Mouse (Mus musculus) myocyte (in vitro differentiated cells): ENCODE results near the gene Pih1d1.

ENCODE experiments used
- CEBPB ChIP-seq: IDR thresholded peaks from 2 replicates; pipeline ENCODE4 v1.6.1; 2011; ENCODE audit warnings: mild to moderate bottlenecking, moderate library complexity; ENCODE audit not compliant: poor library complexity, insufficient read depth, severe bottlenecking
- E2F4 ChIP-seq: IDR thresholded peaks from one replicate; pipeline ENCODE4 v1.6.1; 2011; ENCODE audit warnings: mild to moderate bottlenecking, control low read depth, moderate library complexity; ENCODE audit not compliant: insufficient read depth
- MAX ChIP-seq: IDR thresholded peaks from one replicate; pipeline ENCODE4 v1.6.1; 2011; ENCODE audit warnings: low read depth, mild to moderate bottlenecking, control low read depth
- MYOD1 ChIP-seq, 3 experiments: IDR thresholded peaks; one replicate each; pipeline ENCODE4 v1.6.1; 2011; ENCODE audit warnings: control low read depth in 2 of 3, low read depth in 2 of 3, mild to moderate bottlenecking in 2 of 3, moderate library complexity in 1 of 3; ENCODE audit not compliant: insufficient read length in 2 of 3, control insufficient read depth in 1 of 3
- MYOG ChIP-seq, 3 experiments: IDR thresholded peaks; one replicate each; pipeline ENCODE4 v1.6.1; 2011; ENCODE audit warnings: control low read depth in 2 of 3, low read depth in 2 of 3, mild to moderate bottlenecking in 2 of 3; ENCODE audit not compliant: insufficient read length in 2 of 3, control insufficient read depth in 1 of 3, insufficient read depth in 1 of 3
- POLR2A ChIP-seq: IDR thresholded peaks from one replicate; pipeline ENCODE4 v1.6.1; 2011; ENCODE audit warnings: low read depth, mild to moderate bottlenecking, control low read depth, moderate library complexity; ENCODE audit not compliant: insufficient read length
- POLR2AphosphoS2 ChIP-seq: IDR thresholded peaks from one replicate; pipeline ENCODE4 v1.6.1; 2011; ENCODE audit warnings: low read depth, control low read depth; ENCODE audit not compliant: insufficient read length
- REST ChIP-seq: IDR thresholded peaks from one replicate; pipeline ENCODE4 v1.6.1; 2011; ENCODE audit warnings: mild to moderate bottlenecking, control low read depth, moderate library complexity; ENCODE audit not compliant: insufficient read depth, insufficient read length
- SRF ChIP-seq: IDR thresholded peaks from one replicate; pipeline ENCODE4 v1.6.1; 2011; ENCODE audit warnings: low read depth; ENCODE audit not compliant: control insufficient read depth, insufficient read length
- TCF12 ChIP-seq: IDR thresholded peaks from one replicate; pipeline ENCODE4 v1.6.1; 2011; ENCODE audit warnings: mild to moderate bottlenecking, control low read depth; ENCODE audit not compliant: poor library complexity, insufficient read depth, severe bottlenecking
- TCF3 ChIP-seq: IDR thresholded peaks from one replicate; pipeline ENCODE4 v1.6.1; 2011; ENCODE audit warnings: low read depth, control low read depth; ENCODE audit not compliant: insufficient read length
- USF1 ChIP-seq: IDR thresholded peaks from one replicate; pipeline ENCODE4 v1.6.1; 2011; ENCODE audit warnings: low read depth, mild to moderate bottlenecking, control low read depth, moderate library complexity

DNA sequence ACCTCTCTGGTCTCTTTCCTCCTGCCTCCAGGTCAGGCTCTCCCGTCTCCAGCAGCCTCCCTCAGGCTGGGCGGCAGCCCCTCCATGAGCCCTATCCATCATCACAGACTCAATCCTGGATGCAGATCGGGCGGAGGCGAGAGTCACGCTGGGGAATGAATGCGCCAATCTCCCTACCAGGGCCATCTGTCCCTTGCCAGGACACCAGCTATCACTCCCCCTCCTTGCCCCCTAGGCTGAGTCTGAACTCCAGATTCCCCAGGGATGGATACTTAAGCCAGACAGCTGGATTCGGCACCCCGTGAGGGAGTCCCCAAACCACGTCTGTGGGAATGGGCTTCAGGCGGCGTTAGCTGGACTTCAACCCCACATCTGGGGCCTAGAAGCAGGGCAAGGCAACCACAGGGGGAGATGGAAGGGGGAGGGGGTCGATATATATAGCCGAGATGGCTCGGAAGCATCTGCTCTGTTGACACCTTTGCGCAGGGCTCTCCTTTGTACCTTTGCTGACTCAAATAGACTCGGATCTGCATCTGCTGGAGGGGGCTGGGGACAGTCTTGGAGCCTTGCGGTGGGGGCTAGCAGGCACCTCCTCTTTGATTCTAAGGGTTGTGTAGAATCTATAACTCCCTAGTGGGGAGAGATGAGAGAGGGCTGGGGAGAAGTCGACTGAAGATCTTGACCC, 13.8 kb downstream of the Pih1d1 start:
- no peak for TF ChIP-seq POLR2A
- no peak for TF ChIP-seq REST
- no peak for TF ChIP-seq TCF12
- no peak for TF ChIP-seq E2F4
- TF ChIP-seq POLR2AphosphoS2 = no peak
- no peak for TF ChIP-seq MAX
- no peak for TF ChIP-seq MYOG (IDR thresholded peaks at IDR 0.05; ENCODE audit: control insufficient read depth in 1 of 3, insufficient read depth in 1 of 3, insufficient read length in 2 of 3, low read depth in 2 of 3)
- no peak for TF ChIP-seq CEBPB
- TF ChIP-seq TCF3 = no peak
- no peak for TF ChIP-seq USF1
- no peak for TF ChIP-seq SRF
- TF ChIP-seq MYOD1 (IDR thresholded peaks at IDR 0.05; ENCODE audit: control insufficient read depth in 1 of 3, insufficient read length in 2 of 3, low read depth in 2 of 3) = no peak
